Mouse (Mus musculus): ENCODE data around the gene Ercc1.
A peak's percentile ranks its signal among the peaks of the same experiment; 100 is the strongest.

The Ercc1 gene

DNA sequence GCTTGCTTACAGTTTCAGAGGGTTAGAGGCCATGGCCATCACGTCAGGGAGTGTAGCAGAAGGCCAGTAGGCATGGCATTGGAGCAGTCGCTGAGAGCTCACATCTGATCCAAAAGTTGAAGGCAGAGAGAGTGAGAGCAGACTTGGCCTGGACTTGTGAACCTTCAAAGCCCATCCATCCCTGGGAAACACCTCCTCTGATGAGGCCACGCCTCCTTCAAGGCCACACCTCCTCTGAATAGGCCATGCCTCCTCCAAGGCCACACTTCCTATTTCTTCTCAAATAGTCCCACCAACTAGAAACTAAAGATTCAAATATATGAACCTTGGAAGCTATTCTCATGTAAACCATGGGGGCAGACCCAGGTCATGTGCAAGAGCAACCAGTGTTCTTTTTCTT, 9.0 kb upstream of the Ercc1 start:
- DNase-seq (ENCODE audit: extremely low read depth, insufficient read length, low spot score) = no peak

DNA sequence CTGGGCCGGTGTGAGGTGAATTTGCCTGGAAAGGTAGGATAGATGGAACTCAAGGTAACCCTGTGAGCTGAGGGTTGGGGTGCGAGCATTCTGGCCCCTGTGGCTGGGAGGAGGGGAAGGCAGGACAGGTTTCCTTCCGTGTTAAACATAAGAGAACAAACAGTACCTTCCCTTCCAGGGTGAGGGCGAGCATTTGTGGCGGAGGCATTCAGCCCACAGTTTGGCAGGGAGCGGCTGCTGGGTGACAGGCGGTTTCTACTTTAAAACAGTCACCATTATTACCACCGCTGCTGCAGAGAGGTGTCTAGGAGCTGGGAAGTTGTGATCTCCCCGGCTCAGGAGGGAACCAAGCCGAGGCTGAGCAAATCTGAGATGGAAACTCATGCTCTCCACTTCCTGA, 7.5 kb upstream of the Ercc1 start:
- no peak for DNase-seq (ENCODE audit: extremely low read depth, insufficient read length, low spot score)

DNA sequence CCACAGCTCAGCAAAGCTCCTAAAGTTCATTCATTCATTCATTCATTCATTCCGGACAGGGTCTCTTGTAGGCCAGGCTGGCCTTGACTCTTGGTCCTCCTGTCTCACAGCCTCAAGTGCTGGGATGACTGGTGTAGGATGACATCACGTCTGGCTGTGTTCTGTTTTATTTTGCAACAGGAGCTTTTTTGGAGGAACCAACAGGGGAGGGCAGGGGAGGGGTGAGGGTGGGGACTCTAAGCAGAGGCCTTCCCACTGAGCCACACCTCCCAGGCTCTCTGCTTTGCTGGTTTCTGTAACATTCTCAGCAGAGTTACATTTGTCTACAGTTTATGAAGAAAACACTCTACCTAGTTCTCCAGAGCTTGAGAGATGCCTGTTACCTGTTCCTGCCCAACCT, 6.5 kb upstream of the Ercc1 start:
- DNase-seq (ENCODE audit: extremely low read depth, insufficient read length, low spot score) = no peak

DNA sequence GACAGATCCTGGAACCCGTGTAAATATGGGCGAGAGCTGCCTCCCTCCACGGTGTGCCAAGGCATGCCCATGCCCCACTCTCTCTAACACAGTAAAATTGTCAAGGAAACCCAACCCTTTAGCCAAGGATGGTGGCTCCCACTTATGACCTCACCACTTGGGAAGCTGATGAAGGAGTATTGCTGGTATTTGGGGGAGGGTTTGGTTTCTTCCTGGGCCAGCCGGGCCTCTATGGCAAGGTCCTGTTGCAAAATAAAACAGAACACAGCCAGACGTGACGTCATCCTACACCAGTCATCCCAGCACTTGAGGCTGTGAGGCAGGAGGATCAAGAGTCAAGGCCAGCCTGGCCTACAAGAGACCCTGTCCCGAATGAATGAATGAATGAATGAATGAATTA, 6.0 kb upstream of the Ercc1 start:
- peak; percentile 36 for DNase-seq (ENCODE audit: extremely low read depth, insufficient read length, low spot score)

GRCm38 (mm10) chr7:19341250-19341649, 3.3 kb upstream of the Ercc1 start:
- no peak for DNase-seq (ENCODE audit: extremely low read depth, insufficient read length, low spot score)

DNA sequence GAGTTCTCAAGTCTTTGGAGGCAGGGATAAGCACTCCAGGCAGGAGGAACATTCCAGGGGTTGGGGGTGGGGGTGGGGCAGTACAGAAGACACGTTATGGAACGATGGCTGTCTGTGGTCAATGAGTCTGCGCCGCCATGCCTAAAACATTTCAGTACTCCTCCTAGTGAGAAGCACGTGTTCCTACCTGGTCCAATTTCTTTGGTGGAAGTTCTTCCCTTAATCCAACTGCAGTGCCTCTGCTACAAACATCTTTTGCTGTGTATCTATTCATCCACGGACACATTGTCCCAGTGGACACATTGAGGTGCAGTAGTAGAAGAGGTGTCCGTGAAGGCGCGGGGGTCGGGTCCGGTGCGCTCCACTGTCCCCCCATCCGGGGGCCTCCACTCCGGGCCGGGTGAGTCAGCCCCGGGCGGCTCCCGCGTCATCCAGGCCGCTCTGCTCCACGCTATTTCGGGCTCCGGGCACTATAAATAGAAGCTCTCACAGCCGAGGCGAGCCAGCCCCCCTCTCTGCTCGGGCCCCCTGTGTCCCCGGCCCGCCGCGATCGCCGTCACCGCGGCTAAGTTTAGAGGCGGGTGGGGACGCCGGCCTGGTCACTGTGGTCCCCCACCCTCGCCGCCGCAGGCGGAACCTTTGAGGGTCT, 2.7 kb upstream of the Ercc1 start:
- DNase-seq (ENCODE audit: extremely low read depth, insufficient read length, low spot score) = peak; percentile 54

DNA sequence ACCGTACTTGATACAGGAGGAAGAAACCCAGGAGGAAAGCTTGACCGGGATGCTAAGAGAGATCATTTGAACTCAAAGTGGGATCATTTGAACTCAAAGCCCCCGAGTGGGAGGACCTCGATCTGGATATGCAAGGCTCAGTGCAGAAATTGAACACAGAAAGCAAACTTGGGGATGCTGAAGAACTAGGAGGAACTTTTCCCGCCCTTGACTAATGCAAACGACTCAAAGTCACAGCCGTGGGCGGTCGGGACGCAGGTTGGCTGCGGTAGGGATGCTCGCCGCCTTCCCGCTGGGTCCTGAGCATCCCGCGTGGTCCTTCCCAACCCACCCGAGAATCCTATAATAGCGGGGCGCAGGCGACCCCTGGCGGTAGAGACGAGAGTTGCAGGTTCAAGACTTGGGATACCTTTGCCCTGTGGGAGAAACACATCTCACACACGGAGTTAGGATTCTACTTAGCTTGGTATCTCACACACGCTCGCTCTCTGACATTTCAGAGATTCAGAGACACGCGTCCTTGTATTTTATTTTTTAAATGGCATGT, 2.0 kb upstream of the Ercc1 start:
- DNase-seq (ENCODE audit: extremely low read depth, insufficient read length, low spot score) = peak; percentile 74

DNA sequence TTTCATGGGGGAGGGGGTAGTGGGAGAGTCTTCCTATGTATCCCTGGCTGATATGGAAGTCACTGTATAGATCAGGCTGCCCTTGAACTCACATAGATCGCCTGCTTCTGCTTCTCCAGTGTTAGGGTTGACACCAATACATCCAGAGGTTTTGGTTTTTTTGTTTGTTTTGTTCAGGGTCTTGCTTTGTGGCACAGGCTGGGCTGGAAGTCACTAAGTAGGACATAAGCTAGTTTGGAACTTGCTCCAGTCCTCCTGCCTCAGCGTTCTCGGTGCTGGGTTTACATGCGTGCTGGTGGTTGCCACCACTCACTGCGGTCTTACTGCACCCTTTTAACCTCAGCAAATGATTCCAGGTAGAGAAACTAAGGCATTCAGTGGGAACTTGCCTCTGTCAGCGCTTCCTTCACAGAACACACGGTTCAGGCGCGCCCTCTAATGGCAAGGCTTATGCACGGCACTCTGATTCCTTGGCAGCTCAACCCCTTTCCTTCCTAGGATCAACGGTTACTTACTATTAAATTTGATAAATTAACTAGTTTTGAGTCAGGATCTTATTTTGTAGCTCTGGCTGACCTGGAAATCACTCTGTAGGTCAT, 1.3 kb upstream of the Ercc1 start:
- DNase-seq (ENCODE audit: extremely low read depth, insufficient read length, low spot score) = peak; percentile 68

DNA sequence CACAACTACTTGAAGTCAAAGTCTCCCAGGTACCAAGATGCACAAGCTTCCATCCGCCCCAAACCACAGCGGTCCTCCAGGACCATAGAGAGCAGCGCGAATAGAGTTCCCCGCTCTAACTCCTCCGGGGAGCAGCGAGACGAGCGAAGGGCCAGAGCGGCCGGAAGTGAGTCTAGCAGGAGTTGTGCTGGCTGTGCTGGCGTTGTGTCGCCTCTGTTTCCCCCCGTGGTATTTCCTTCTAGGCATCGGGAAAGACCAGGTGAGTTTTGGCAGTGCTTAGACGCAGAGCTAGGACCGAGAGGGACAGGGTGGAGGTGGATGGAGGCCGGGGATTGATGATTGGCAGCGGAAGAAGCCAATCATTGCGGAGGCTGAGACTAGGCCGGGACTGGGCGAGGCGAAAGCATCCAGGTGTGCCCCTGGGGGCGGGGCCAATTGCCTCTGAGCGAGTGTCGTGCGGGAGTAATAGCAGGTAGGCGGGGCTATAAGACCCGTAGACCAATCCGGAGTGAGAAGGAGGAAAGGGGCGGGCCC, 427 bp downstream of the Ercc1 start:
- DNase-seq (ENCODE audit: extremely low read depth, insufficient read length, low spot score) = peak; percentile 95

GRCm38 (mm10) chr7:19349188-19349915, 4.8 kb downstream of the Ercc1 start:
- no peak for DNase-seq (ENCODE audit: extremely low read depth, insufficient read length, low spot score)

DNA sequence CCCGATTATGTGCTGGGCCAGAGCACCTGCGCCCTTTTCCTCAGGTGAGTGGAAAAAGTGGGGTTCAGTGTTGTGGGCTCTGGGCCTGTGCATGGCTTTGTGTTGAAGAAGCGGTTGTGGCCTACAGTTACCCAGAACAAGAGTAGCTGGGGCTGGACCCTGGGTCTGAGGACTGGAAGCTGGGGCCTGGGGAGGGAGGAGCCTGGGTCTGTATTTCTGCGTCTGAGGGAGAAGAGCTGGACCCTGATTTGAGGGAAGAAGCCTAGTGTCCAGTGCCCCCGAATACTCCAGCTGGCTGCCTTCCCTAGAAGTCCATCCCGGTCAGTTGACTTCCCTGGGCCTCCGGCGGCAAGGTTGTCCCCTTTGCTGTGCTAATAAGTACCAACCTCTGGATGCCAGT, 5.6 kb downstream of the Ercc1 start:
- DNase-seq (ENCODE audit: extremely low read depth, insufficient read length, low spot score) = no peak

DNA sequence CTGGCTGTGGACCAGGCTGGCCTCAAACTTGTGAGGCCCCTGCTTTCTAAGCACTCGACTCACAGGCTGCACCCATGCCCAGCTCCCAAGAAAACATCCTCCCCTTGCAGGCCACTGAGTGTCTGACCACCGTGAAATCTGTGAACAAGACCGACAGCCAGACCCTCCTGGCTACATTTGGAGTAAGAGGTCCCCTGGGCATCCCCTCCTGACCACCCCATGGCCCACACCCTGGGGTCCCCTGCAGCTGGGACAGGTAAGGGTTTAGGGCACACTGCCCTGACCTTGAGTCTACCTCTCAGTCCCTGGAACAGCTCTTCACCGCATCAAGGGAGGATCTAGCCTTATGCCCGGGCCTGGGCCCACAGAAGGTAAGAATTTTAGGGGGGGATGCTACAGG, 10.4 kb downstream of the Ercc1 start:
- DNase-seq (ENCODE audit: extremely low read depth, insufficient read length, low spot score) = no peak

DNA sequence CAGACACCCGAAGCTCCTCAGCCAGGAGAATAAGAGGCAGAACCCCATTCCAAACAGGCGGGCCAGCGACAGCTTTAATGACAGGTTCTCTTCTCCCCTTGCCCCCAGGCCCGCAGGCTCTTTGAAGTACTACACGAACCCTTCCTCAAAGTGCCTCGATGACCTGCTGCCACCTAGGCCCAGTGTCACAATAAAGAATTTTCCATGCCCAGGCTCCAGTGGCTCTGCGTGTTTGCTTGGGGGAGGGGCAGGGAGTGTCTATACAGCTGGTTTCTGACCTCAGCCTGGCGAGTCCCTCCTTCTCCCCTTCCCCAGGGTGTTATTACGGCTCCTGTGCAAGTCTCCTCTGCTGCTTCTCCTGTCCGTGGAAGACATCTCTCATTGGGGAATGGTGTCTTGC, 11.7 kb downstream of the Ercc1 start:
- DNase-seq (ENCODE audit: extremely low read depth, insufficient read length, low spot score) = no peak

DNA sequence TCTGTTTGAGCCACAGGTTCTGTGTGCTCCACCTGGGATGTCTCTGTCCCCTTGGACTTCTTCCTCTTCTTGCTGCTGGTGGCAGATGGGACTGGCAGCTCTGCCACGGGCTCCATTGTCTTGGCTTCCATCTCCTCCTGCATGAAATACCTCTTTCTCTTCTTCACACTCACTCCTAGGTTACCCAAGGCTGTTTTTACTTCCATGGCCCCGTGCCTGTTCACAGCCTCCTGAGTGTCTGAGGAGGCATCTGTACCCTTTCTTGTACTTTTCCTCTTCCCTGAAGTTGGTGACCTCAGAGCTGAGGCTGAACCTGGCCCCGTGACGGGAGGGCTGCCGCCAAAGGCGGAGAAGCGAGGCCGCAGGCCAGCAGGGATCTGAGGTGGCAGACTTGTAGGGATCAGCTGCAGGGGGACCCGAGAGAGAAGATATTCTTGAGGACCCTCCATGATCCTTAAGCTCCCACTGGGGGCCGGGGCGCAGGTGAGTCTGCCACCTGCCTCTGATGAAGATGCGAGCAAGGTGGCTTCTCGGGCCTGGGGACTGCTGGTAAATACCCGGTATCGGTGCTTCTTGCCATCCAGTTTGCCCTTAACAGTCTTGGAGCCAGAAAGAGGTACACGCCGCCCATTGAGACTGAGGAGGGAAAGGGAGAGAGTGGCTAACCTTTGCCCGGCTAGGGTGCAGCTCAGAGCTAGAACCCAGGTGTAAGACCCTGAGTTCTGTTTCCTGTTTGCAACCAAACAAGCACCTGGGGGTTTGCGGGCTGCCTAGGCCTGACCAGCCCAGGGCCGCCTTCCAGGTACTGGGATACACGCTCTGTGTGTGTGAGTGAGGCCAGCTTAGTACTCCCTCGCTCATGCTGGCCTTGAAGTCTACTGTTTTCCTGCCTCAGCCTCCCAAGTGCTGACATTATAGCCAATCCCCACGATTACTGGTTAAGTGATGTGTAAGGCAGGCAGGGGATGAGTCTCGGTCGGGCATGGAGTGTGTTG, 13.1 kb downstream of the Ercc1 start:
- DNase-seq (ENCODE audit: extremely low read depth, insufficient read length, low spot score) = no peak

DNA sequence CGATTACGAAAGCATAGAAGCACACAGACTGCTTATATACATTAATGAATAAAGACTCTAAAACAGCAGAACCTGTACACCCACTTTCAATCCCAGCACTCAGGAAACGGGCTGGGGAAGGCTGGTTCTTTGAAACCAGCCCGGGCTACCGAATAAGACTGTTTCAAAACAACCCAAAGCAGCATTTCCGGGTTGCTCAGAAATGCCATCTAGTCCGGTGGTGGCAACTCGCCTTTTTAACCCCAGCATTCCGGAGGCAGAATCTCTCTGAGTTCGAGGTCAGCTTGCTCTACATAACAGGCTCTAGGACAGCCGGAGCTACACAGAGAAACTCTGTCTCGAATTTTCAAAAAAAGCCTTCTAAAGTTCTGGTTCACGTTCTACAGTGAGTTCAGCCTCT, 14.1 kb downstream of the Ercc1 start:
- no peak for DNase-seq (ENCODE audit: extremely low read depth, insufficient read length, low spot score)

GRCm38 (mm10) chr7:19359299-19359891, 14.8 kb downstream of the Ercc1 start, which contains the start of the genes Cd3eap and Ppp1r13l:
Cd3eap (minus strand) TSS chr7:19359483.
Ppp1r13l (plus strand) TSS chr7:19359749.
- DNase-seq (ENCODE audit: extremely low read depth, insufficient read length, low spot score) = peak; percentile 80

GRCm38 (mm10) chr7:19359892-19360641, 15.5 kb downstream of the Ercc1 start:
- peak; percentile 94 for DNase-seq (ENCODE audit: extremely low read depth, insufficient read length, low spot score)

DNA sequence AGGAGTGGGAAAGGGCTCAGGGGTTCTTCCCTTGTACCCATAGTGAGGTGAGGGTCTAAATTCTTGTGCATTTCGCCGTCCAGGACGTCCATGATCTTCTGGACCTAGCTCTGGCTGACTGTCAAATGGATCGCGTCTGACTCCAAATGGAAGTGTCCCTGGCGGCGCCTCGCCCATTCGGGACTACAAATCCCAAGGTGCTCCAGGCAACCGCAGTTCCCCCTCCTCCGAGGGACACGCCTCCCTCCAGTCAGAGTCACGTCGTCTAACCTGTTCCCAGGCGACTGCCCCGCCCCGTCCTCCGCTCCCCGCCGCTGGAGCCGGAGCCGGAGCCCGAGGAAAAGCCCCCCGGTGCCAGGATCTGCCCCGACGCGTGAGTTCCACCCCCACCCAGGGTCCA, 16.4 kb downstream of the Ercc1 start:
- DNase-seq (ENCODE audit: extremely low read depth, insufficient read length, low spot score) = peak; percentile 90

- peak; percentile 75 for DNase-seq (ENCODE audit: extremely low read depth, insufficient read length, low spot score)
Observed at GRCm38 (mm10) chr7:19361720-19362119, 17.1 kb downstream of the Ercc1 start.

Measured in 3134 (cell line).